Mouse (Mus musculus): ENCODE results near the gene Tbl3.

The Tbl3 gene

GRCm38 (mm10) chr17:24653967-24654710 is 53.3 kb downstream of the Tbl3 start:
- no peak for DNase-seq (ENCODE audit: low read depth, low spot score)

- no peak for DNase-seq (ENCODE audit: low read depth, low spot score)
These were observed 55.6 kb downstream of the Tbl3 start for GRCm38 (mm10) chr17:24651835-24652234.

DNA sequence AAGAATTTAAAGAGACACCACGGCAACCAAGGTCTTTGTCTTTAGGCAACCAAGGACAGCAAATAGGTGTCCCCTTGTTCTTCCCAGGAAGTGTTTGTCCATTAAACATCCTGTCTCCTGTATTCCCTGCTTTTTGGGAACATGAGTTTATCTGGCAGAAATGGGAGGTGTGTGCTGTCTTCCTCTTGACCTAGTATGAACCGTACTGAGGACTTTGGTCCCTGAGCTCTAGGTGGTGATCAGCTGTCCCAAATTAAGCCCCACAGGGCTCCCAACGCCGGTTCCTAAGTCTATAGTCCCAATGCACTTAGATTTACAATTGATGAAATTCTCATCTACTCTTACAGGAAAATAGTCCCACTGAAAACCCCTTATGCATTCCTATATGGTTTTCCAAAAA is 56.7 kb downstream of the Tbl3 start:
- no peak for DNase-seq (ENCODE audit: low read depth, low spot score)

GRCm38 (mm10) chr17:24650070-24650616 is 57.3 kb downstream of the Tbl3 start, which contains the start of gene Slc9a3r2:
Gene Slc9a3r2, minus strand, starts transcription at chr17:24650327.
- DNase-seq (ENCODE audit: low read depth, low spot score), result no peak

GRCm38 (mm10) chr17:24649581-24650069 is 57.8 kb downstream of the Tbl3 start:
- DNase-seq (ENCODE audit: low read depth, low spot score), result no peak

DNA sequence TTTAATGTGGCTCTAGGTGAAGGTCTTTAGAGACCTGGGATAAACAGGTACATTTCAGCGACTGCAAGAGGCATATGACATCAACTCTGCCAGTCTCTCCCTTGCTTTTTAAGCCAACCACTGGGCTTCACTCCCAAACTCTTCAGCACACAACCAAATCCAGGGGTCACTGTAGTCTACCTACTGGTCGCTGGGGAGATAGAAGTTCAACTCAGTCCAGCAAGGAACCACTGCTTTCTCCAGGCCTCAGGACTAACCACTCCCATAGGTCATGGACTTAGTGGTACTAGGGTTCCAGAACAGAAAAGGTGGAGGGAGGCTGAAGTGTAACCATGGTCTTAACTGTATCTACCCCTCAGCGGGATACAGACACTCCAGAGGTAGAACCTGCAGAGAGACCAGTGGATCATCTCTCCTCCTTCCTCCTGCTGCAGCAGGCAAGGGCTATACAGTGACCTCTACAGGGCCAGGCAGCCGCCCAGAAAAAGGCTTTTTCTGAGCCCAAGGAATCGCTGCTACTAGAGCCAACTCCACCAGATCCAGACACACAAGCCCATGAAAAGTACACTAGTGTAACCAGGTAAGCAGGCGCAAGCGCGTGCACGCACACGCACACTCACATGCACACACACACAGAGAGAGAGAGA is 58.6 kb downstream of the Tbl3 start:
- DNase-seq (ENCODE audit: low read depth, low spot score), result no peak
